Mouse (Mus musculus) forebrain, embryonic 13.5 days (tissue): ENCODE data around the gene Gm10521. TPM values are rescaled to one million over a fixed set of nuclear protein-coding genes. Genes with fewer than 3 reads are reported as not detected.

Source experiments
- polyA plus RNA-seq: library from polyadenylated mRNA; unstranded; fragments of >200 nt; fragmentation: Nextera tagmentation; extraction: Ambion mirVana; gene quantifications from 2 replicates; pipeline ENCODE4 v1.2.1, GENCODE M21; 2015

Gm10521 gene
- polyA plus RNA-seq, 1 experiment from 2014 or later: not detected

Other genes starting within 250 kb of the Gm10521 start
- not detected in 2 replicates for gene Slamf7, start 242.6 kb upstream of the Gm10521 start, polyA plus RNA-seq
- 0.44 and 0.93 TPM in 2 replicates for gene Cd48, start 213.7 kb upstream of the Gm10521 start, polyA plus RNA-seq
- 0.10 and 0.11 TPM in 2 replicates for gene Slamf1, start 128.5 kb upstream of the Gm10521 start, polyA plus RNA-seq
- 0.58 and 0.64 TPM in 2 replicates for gene Cd84, start 56.0 kb upstream of the Gm10521 start, polyA plus RNA-seq
- gene Slamf6, start 21.9 kb downstream of the Gm10521 start, polyA plus RNA-seq: 0.39 TPM in 1 of 2 replicates, not detected in the other
- gene Vangl2, start 132.8 kb downstream of the Gm10521 start, polyA plus RNA-seq: 55.0 and 55.4 TPM in 2 replicates
- 7.3 and 7.8 TPM in 2 replicates for gene Nhlh1, start 161.9 kb downstream of the Gm10521 start, polyA plus RNA-seq
- gene Copa, start 186.9 kb downstream of the Gm10521 start, polyA plus RNA-seq: 174 and 194 TPM in 2 replicates
- 95.5 and 106 TPM in 2 replicates for gene Ncstn, start 187.1 kb downstream of the Gm10521 start, polyA plus RNA-seq
- 155 and 163 TPM in 2 replicates for gene Pex19, start 231.1 kb downstream of the Gm10521 start, polyA plus RNA-seq